Mouse (Mus musculus): Measurements from ENCODE around the gene Prex1. TPM values are rescaled to one million over a fixed set of nuclear protein-coding genes. Genes with fewer than 3 reads are reported as not detected.

The Prex1 gene
- total and polyA plus RNA-seq, 3 experiments, result 5.5 to 19.5 (median 18.5) TPM

DNA sequence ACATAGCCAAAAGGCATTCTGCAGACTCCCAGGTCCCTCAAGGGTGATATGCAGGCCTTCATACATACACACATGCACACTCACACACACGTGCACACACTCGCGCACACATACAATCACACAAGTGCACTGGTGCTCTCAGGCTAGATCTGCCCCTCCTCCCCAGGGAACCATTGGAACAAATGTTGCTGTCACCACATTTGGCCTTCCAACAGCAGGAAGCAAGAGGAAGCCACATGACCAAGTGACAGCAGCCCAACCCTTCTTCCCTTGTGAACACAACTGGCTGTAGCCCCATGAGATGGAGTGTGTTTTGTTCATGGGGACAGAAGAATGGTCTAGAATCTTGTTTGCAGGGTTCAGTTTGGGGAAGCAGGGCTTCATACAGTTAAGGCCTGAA lies 176.7 kb downstream of the Prex1 start:
- dilution Hi-C loops (cut with MboI; ENCODE audit: extremely low pct_ligation_motif_present, extremely low pct_unique_long_range_greater_than_20kb, low sequenced_read_pairs), result no loop called here
- TF ChIP-seq HCFC1 (IDR thresholded peaks at IDR 0.05; ENCODE audit: low read depth, low read length), result no peak
- no peak for TF ChIP-seq MAFK (IDR thresholded peaks at IDR 0.05; ENCODE audit: insufficient replicate concordance, low read length)
- no peak for TF ChIP-seq ZKSCAN1 (IDR thresholded peaks at IDR 0.05; ENCODE audit: borderline replicate concordance, low read depth, low read length)
- TF ChIP-seq RCOR1 (conservative IDR thresholded peaks at IDR 0.05; ENCODE audit: low read depth, low read length), result no peak
- no peak for TF ChIP-seq PAX5 (IDR thresholded peaks at IDR 0.05; ENCODE audit: low read length)
- no peak for TF ChIP-seq MEF2A (IDR thresholded peaks at IDR 0.05; ENCODE audit: borderline replicate concordance, low read depth, low read length)
- TF ChIP-seq NELFE (IDR thresholded peaks at IDR 0.05; ENCODE audit: low read depth, low read length), result no peak
- no peak for TF ChIP-seq KAT2A (IDR thresholded peaks at IDR 0.05; ENCODE audit: insufficient replicate concordance, low read length)
- TF ChIP-seq CTCF (conservative IDR thresholded peaks at IDR 0.05 in 1 of 2, IDR thresholded peaks at IDR 0.05 in 1 of 2; ENCODE audit: low read depth in 2 of 2, low read length in 2 of 2), result no peak
- TF ChIP-seq ETS1 (conservative IDR thresholded peaks at IDR 0.05; ENCODE audit: low read depth, low read length), result no peak
- Histone ChIP-seq H3K4me1 (ENCODE audit: control insufficient read depth in 1 of 2, insufficient read depth in 2 of 2) (no peaks in the 10 kb centered on the region), H3K36me3 (replicated peaks in 1 of 2; ENCODE audit: control insufficient read depth in 1 of 2, insufficient read depth in 1 of 2, low read length in 1 of 2) (no peaks in the 10 kb centered on the region), H3K79me2 (replicated peaks; ENCODE audit: control insufficient read depth, extremely low read depth, insufficient read depth, poor library complexity, severe bottlenecking) (no peaks in the 10 kb centered on the region), H3K4me3 (replicated peaks in 1 of 3; ENCODE audit: low read depth in 2 of 3, low read length in 2 of 3, poor library complexity in 1 of 3) (no peak overlapping the region), H3K9ac (ENCODE audit: insufficient read depth, low read depth) (no peak overlapping the region), H3K9me3 (replicated peaks; ENCODE audit: low read length) (peaks cover 4% of the 10 kb centered on the region), H3K4me2 (ENCODE audit: insufficient read depth, low read depth, poor library complexity, severe bottlenecking) (no peak overlapping the region), H3K27ac (ENCODE audit: insufficient read depth, low read depth) (no peak overlapping the region), H3K27me3 (replicated peaks) (peaks cover 32% of the 10 kb centered on the region)
- DNase-seq (ENCODE audit: extremely low read depth), result no peak
- in situ Hi-C loops (cut with MboI; ENCODE audit: low pct_ligation_motif_present, low pct_unique_long_range_greater_than_20kb, low sequenced_read_pairs), result no loop called here

DNA sequence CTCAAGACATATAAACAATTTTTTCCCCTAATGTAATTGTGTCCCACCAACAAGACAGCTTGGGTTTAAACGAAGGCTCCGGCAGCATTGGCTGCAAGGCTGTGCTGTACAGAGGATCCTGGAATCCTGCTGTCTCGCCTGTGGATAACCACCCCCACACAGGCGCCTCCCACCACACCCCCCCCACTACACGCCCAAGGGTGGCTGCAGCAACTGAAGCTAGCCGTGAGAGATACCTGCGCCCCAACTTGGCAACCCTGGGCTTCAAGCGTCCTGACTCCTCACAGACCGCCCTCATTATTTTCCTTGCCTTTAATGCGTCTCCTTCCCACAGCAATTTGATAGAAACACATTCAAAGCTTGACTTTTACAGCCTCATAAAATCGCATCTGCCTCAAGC lies 178.1 kb downstream of the Prex1 start:
- in situ Hi-C loops (cut with MboI; ENCODE audit: low pct_ligation_motif_present, low pct_unique_long_range_greater_than_20kb, low sequenced_read_pairs) (no loop called here), dilution Hi-C loops (cut with MboI; ENCODE audit: extremely low pct_ligation_motif_present, extremely low pct_unique_long_range_greater_than_20kb, low sequenced_read_pairs) (no loop called here)
- peaks cover 19% of the 10 kb centered on the region for H3K27me3 ChIP-seq (replicated peaks)

More for the DNA sequence above, 178.1 kb downstream of the Prex1 start:
- peaks cover 4% of the 10 kb centered on the region for H3K9me3 ChIP-seq (replicated peaks; ENCODE audit: low read length)
- H3K36me3 ChIP-seq (replicated peaks in 1 of 2; ENCODE audit: control insufficient read depth in 1 of 2, insufficient read depth in 1 of 2, low read length in 1 of 2), result no peaks in the 10 kb centered on the region
- no peak overlapping the region for H3K27ac ChIP-seq (ENCODE audit: insufficient read depth, low read depth)
- no peaks in the 10 kb centered on the region for H3K4me1 ChIP-seq (ENCODE audit: control insufficient read depth in 1 of 2, insufficient read depth in 2 of 2)
- no peak for DNase-seq (ENCODE audit: extremely low read depth)
- TF ChIP-seq ZNF384 (IDR thresholded peaks at IDR 0.05; ENCODE audit: low read depth, low read length) (no peak), EP300 (IDR thresholded peaks at IDR 0.05; ENCODE audit: low read length) (no peak), UBTF (IDR thresholded peaks at IDR 0.05; ENCODE audit: low read depth, low read length) (no peak), CHD2 (IDR thresholded peaks at IDR 0.05; ENCODE audit: low read length) (no peak), RAD21 (IDR thresholded peaks at IDR 0.05; ENCODE audit: low read depth, low read length) (no peak), SIN3A (IDR thresholded peaks at IDR 0.05; ENCODE audit: low read length) (no peak), NRF1 (IDR thresholded peaks at IDR 0.05; ENCODE audit: low read depth, low read length) (no peak), MAFK (IDR thresholded peaks at IDR 0.05; ENCODE audit: insufficient replicate concordance, low read length) (no peak), GABPA (IDR thresholded peaks at IDR 0.05; ENCODE audit: insufficient replicate concordance, low read depth, low read length) (no peak), RCOR1 (conservative IDR thresholded peaks at IDR 0.05; ENCODE audit: low read depth, low read length) (no peak), ZKSCAN1 (IDR thresholded peaks at IDR 0.05; ENCODE audit: borderline replicate concordance, low read depth, low read length) (no peak), HCFC1 (IDR thresholded peaks at IDR 0.05; ENCODE audit: low read depth, low read length) (no peak), USF1 (IDR thresholded peaks at IDR 0.05; ENCODE audit: low read depth, low read length) (no peak), SMC3 (IDR thresholded peaks at IDR 0.05; ENCODE audit: low read depth, low read length) (no peak), KAT2A (IDR thresholded peaks at IDR 0.05; ENCODE audit: insufficient replicate concordance, low read length) (no peak)
- H3K79me2 ChIP-seq (replicated peaks; ENCODE audit: control insufficient read depth, extremely low read depth, insufficient read depth, poor library complexity, severe bottlenecking), result no peaks in the 10 kb centered on the region
- no peak overlapping the region for H3K9ac ChIP-seq (ENCODE audit: insufficient read depth, low read depth)
- no peak overlapping the region for H3K4me3 ChIP-seq (replicated peaks in 1 of 3; ENCODE audit: low read depth in 2 of 3, low read length in 2 of 3, poor library complexity in 1 of 3)
- H3K4me2 ChIP-seq (ENCODE audit: insufficient read depth, low read depth, poor library complexity, severe bottlenecking), result no peak overlapping the region
